Mouse (Mus musculus) gastrocnemius, postnatal 14 days (tissue): ENCODE measurements at regions not wholly inside any gene's neighbourhood (a gene's known extent, or its start where the extent isn't known, plus 50 kb on each side); places are given as distances from the start of the nearest gene placed in this dataset.

ENCODE experiments used
- DNase-seq: peaks from one replicate; pipeline ENCODE4 v3.0.0; 2021; ENCODE audit warnings: mixed read lengths
- intact Hi-C: fragments of 180-260 bp; cut with DNase I; formaldehyde crosslinking; loops from one replicate; pipeline ENCODE4 v1.15.1; 2025; ENCODE audit warnings: low total_unique reads

DNA sequence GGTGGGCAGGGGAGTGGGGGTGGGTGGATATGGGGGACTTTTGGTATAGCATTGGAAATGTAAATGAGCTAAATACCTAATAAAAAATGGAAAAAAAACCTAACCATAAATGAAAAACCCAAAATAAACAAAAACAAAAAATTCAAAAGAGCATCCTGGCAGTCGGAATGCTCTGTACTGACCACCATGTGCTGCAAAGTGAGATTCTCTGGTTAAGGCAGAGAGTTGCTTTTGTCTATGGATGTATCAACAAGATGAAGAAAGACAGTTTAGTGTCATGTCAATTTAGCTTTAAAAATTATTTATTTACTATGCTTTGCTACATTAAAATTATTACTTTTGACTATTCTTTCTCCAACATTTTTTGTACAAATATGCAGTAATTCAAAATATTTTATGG is 88.5 kb downstream of the E330014E10Rik start:
- intact Hi-C loops: no loop called here
- DNase-seq: no peak

DNA sequence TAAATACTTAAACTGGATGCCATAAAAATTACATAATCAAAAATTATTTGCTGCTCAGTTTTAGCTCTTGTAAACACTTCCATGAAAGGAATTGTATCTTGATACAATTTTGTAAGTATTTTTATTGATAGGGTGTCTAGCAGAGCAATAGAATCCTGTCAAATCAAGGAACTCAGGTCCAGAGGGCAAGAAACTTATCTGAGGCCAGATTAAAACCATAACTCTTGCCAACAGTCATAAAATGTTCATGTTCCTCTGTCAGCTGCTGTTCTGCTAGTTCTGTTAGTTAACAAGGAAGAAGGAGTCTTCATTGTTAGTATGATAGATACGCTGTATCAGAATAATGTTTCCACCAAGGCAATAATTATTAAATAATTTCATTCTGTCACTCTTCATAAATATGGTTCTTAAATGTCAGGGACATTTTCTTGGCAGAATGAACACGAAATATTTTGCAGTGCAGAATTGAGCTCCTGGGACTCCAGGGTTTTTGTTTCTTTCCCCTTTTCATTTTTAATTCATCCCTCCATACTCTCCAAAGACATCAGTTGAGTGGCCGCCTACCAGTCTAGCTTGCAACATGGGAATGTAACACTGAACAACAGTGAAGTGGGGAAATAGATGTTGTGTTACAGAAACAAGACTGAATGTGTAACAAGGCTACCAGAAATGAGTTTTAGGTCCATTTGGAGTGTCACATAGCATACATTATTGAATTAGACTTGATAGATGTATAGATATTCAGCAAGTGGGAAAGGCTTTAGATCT is 89.1 kb downstream of the E330014E10Rik start:
- DNase-seq: no peak
- intact Hi-C loops: no loop called here

DNA sequence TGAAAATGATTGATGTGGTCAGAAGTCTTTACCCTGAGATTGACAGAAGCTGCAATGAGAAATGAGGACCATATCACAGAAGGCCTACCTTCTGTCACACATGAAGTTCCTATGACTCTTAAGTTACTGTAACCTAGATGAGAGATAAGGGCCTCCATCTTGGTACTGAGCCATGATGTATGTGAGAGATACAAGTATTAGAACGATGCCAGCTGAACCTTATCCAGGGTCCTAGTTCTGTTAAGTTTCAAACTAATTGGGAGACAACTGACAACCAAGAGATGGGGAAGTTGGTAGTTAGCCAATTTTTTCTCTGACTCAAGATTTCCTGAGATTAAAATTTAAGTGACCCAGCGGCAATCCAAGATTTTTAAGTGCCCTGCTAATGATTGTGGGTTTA is 89.7 kb downstream of the E330014E10Rik start:
- intact Hi-C loops: no loop called here
- no peak for DNase-seq

- intact Hi-C loops: no loop called here
- DNase-seq: no peak
Measured at GRCm38 (mm10) chr5:95866848-95867495, 89.8 kb upstream of the Cxcl13 start.

- intact Hi-C loops: no loop called here
- DNase-seq: no peak
Measured at GRCm38 (mm10) chr5:95870336-95870845, 86.4 kb upstream of the Cxcl13 start.

DNA sequence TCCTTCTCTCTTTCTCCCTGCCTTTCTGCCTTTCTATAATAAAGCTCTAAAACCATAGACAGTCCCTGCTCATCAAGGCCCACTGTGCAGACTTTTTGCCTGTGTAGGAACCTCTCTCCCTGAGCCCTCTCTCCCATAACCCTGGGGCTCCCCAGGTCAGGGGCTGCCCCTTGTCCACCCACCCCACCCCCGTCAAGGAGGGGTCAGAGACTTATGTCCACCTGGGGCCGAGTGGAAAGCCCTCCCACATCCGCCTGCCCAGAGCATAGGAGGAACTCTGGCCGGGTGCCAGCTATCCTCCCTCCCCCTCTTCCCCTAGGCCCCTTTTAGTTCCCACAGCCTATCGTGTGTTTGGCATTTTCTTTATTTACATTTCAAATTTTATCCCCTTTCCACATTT is 81.8 kb upstream of the Cxcl13 start:
- intact Hi-C loops: no loop called here
- DNase-seq: no peak

DNA sequence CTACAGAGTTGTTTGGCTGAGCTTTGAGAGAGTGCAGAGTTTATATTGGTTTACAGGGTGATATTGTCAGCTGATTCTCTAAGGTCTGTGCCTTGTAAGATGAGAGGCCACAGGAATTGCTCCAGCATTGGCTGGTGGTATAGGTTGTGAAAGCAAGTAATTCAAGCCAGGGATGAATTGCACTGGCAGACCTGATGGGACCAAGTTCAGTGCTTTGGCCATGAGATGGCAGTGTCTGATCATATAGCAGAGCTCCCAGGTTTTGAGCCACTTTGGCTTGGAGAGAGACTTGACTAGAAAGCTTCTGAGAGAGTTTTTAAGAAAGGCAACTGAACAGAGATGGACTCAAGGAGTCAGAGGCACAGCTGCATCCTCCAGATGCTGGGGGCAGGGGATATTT is 75.8 kb upstream of the Cxcl13 start:
- intact Hi-C loops: loop anchor here (5.0 kb wide), 1 partner anchor 66 kb away; no protein-coding TSS in a partner anchor
- DNase-seq: peak; percentile 69
